Mouse (Mus musculus) heart, postnatal 0 days (tissue): ENCODE data around the gene Atf6b. TPM values are rescaled to one million over a fixed set of nuclear protein-coding genes. Genes with fewer than 3 reads are reported as not detected.

ENCODE experiments used
- ATAC-seq: fragments of 200-750 bp; cut with Nextera tagmentation; 2 replicates; pipeline ENCODE4 v1.8.0; 2017; ENCODE audit warnings: low read depth, moderate number of reproducible peaks, moderate library complexity; ENCODE audit not compliant: insufficient read depth
- DNase-seq: peaks from one replicate; pipeline ENCODE4 v3.0.0-alpha.2; 2016; ENCODE audit warnings: low spot score
- H3K27ac ChIP-seq: fragments of 300-500 bp; sonication (generic); 2 replicates; pipeline ENCODE4 v1.5.1; 2014; ENCODE audit warnings: low read depth, mild to moderate bottlenecking
- H3K27me3 ChIP-seq: fragments of 300-500 bp; sonication (generic); 2 replicates; pipeline ENCODE4 v1.6.1; 2014; ENCODE audit warnings: low read length, mixed read lengths; ENCODE audit not compliant: control insufficient read depth, insufficient read depth
- H3K36me3 ChIP-seq: fragments of 300-500 bp; sonication (generic); replicated peaks from 2 replicates; pipeline ENCODE4 v1.6.1; 2014; ENCODE audit warnings: low read length, mixed read lengths; ENCODE audit not compliant: control insufficient read depth, insufficient read depth
- H3K4me1 ChIP-seq: fragments of 300-500 bp; sonication (generic); 2 replicates; pipeline ENCODE4 v1.6.1; 2014; ENCODE audit warnings: antibody characterized with exemption; ENCODE audit not compliant: control insufficient read depth, insufficient read depth
- H3K4me2 ChIP-seq: fragments of 300-500 bp; sonication (generic); 2 replicates; pipeline ENCODE4 v1.6.1; 2014; ENCODE audit warnings: low read depth, mild to moderate bottlenecking, low read length, moderate library complexity
- H3K4me3 ChIP-seq: fragments of 300-500 bp; sonication (generic); 2 replicates; pipeline ENCODE4 v1.5.1; 2014; ENCODE audit warnings: low read depth, low read length
- H3K9ac ChIP-seq: fragments of 300-500 bp; sonication (generic); replicated peaks from 2 replicates; pipeline ENCODE4 v1.6.1; 2014; ENCODE audit warnings: low read depth, low read length, mixed read lengths
- H3K9me3 ChIP-seq: fragments of 300-500 bp; sonication (generic); replicated peaks from 2 replicates; pipeline ENCODE4 v1.6.1; 2016; ENCODE audit warnings: low read length; ENCODE audit not compliant: control insufficient read depth
- CTCF ChIP-seq: IDR thresholded peaks from 2 replicates; pipeline ENCODE4 v1.5.1; 2016; ENCODE audit warnings: antibody characterized with exemption, control low read depth, low read depth
- EP300 ChIP-seq: IDR thresholded peaks from 2 replicates; pipeline ENCODE4 v1.6.1; 2016; ENCODE audit warnings: antibody characterized with exemption, low read depth
- WGBS: fragments of 180-500 bp; shearing (Covaris S2); extraction: QIAGEN DNeasy Blood & Tissue Kit; methylation state at CpG from one replicate; pipeline ENCODE4 v1.1.7; 2014; 5-methylcytosine and 5-hydroxymethylcytosine counted together
- polyA plus RNA-seq: library from polyadenylated mRNA; unstranded; fragments of >200 nt; fragmentation: Nextera tagmentation; extraction: Ambion mirVana; gene quantifications from 2 replicates; pipeline ENCODE4 v1.2.1, GENCODE M21; 2015
- total RNA-seq: library from RNA; depleted of rRNA; stranded (reverse); fragments of >200 nt; gene quantifications from 2 replicates; pipeline ENCODE4 v1.2.3, GENCODE M21; 2014; ENCODE audit warnings: low replicate concordance

Gene Atf6b
- total and polyA plus RNA-seq, 2 experiments from 2014 or later: 16.6 to 22.5 TPM

DNA sequence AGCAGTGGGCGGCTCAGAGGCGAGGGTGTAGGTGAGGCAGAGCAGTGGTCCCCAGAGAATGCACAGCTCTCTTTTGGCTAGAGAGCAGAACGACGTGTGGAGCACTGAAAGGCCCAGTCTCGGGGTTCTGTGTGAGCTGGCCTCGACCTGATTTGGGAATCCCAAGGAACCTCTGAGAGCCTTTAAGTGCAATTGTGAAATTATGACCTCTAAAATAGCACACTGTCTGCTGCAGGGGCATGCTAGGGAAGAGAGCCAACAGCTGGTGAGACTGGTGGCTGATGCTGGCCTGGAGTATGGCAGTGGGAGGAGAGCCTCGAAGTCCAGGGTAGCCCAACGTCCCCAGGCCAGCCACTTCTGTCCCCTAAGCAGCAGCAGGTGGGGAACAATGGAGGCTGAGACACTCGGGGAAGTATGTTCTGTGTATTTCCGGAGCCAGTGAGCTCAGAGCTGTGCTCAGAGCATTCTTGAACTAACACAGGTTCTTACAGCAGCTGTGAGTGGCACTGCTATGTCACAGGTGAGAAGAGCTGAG lies 36.8 kb downstream of the Atf6b start:
- Histone ChIP-seq H3K9ac (no peak overlapping the region), H3K9me3 (no peaks in the 10 kb centered on the region), H3K27me3 (peaks cover 16% of the 10 kb centered on the region), H3K27ac (peak overlapping the region; percentile 68), H3K4me3 (no peak overlapping the region), H3K4me2 (no peak overlapping the region), H3K36me3 (no peaks in the 10 kb centered on the region), H3K4me1 (peaks cover 22% of the 10 kb centered on the region)
- WGBS: 58% methylated on average over 10 of the region's 10 CpGs
- DNase-seq (no peak), ATAC-seq (no peak)
- TF ChIP-seq CTCF (no peak), EP300 (no peak)

DNA sequence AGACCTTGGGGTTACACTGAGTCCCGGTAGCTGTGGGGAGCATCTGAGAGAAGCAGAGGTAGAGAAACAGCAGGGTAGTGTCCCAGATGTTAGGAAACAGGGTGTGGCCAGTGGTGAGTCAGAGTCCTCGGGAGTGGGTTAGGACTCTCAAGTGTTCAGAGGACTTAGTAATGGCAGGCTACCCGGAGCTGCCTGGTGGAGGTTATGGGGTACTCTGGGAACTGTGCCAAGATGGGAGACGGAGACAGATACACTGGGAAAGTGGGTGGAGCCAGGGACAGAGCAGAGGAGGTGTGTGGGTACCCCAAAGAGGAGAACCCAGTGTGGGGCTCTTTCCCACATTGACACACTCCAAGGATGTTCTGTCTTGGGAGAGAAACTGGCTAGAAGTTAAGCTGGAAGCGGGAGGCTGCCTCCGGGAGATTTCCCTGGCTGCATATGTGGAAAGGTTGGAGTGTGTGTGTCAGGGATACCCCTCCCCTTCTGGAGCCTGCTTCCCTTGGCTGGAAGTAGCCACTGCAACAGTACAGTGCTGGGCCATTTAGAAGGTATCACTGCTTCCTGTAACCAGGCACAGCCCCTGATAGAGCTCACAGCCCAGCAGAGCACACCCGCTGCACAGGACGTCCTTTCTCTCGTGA lies 37.4 kb downstream of the Atf6b start:
- peaks cover 11% of the 10 kb centered on the region for H3K27me3 ChIP-seq
- H3K9me3 ChIP-seq: no peaks in the 10 kb centered on the region
- H3K36me3 ChIP-seq: no peaks in the 10 kb centered on the region
- H3K9ac ChIP-seq: no peak overlapping the region
- H3K4me3 ChIP-seq: no peak overlapping the region
- DNase-seq (no peak), ATAC-seq (no peak)
- peak overlapping the region; percentile 68; the same call in 1 of the 2 replicates for H3K27ac ChIP-seq
- TF ChIP-seq CTCF: no peak
- no peak for TF ChIP-seq EP300
- H3K4me2 ChIP-seq: no peak overlapping the region
- WGBS: 36% methylated on average over 9 of the region's 9 CpGs
- H3K4me1 ChIP-seq: peaks cover 22% of the 10 kb centered on the region

DNA sequence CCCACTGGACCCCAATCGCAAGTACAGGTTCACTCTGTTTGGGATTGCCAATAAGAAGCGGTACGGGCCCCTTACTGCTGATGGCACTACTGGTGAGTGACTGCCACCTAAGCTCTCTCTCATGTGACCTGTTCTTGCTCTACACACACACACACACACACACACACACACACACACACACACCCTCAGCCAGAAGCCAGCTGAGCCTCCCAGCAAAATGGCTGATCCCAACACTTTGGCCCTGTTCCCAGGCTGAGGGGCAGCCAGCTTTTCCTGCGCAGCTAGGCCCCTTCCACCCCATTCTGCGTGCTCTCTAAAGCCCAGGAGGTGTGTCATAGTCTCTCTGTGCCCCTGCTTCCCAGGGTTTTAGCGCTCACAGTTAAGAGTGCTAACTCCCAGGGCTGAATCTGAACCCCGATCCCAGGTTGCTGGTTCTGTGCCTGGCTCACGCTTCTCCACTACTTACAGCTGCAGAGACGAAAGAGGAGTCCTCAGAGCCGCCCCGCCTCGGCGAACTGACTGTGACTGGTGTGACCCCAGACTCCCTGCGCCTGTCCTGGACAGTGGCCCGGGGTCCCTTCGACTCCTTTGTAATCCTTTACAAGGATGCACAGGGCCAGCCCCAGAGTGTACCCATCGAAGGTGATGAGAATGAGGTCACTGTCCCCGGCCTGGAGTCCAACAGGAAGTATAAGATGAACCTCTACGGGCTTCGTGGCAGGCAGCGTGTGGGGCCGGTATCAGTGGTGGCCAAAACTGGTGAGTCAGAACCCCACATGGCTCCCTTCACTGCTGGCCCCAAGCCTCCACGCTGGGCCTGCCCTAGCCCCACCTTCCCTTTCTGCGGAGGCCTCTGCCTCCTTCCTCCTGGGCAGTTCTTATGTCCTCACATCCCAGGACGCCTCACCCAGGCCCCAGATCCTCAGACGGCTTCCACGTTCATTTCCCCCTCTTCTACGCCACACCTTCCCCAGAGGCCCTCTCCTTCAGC lies 38.5 kb downstream of the Atf6b start:
- H3K27me3 ChIP-seq: peaks cover under 1% of the 10 kb centered on the region; the same call in 1 of the 2 replicates
- no peak overlapping the region for H3K9ac ChIP-seq
- no peaks in the 10 kb centered on the region for H3K36me3 ChIP-seq
- H3K27ac ChIP-seq: peak overlapping the region; percentile 68
- 60% methylated on average over 28 of the region's 28 CpGs for WGBS
- DNase-seq (peak; percentile 56), ATAC-seq (peak; percentile 47)
- H3K9me3 ChIP-seq: no peaks in the 10 kb centered on the region
- no peak overlapping the region for H3K4me2 ChIP-seq
- H3K4me3 ChIP-seq: no peak overlapping the region
- H3K4me1 ChIP-seq: peaks cover 22% of the 10 kb centered on the region
- TF ChIP-seq CTCF (no peak), EP300 (no peak)

DNA sequence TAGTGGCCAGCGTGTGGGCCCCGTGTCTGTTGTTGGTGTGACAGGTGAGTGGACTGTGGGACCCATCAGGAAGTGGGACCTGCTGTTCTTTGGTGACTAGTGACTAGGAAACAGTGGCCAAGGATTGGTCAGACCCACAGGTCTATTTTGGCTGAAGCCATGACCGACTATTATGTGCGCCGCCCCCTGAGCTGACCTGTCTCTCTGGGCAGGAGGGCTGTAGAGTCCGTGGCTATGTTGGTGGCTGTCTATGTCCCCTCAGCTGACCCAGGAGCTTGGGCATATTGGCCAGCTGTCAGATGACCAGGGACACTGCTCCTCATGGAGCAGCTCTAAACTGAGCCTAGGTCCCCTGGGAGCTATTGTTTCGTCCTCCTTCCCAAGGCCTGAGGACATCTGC lies 41.9 kb downstream of the Atf6b start:
- H3K36me3 ChIP-seq: no peaks in the 10 kb centered on the region
- H3K4me2 ChIP-seq: no peak overlapping the region
- no peak overlapping the region for H3K4me3 ChIP-seq
- DNase-seq (no peak), ATAC-seq (no peak)
- H3K9me3 ChIP-seq: no peaks in the 10 kb centered on the region
- 88% methylated on average over 7 of the region's 7 CpGs for whole genome bisulfite sequencing
- no peak overlapping the region for H3K9ac ChIP-seq
- TF ChIP-seq CTCF (no peak), EP300 (no peak)
- no peak overlapping the region for H3K27ac ChIP-seq
- H3K4me1 ChIP-seq: 0 out of 2 replicates have a peak, but pooled peaks cover 5% of the 10 kb centered on the region
- no peaks in the 10 kb centered on the region for H3K27me3 ChIP-seq

DNA sequence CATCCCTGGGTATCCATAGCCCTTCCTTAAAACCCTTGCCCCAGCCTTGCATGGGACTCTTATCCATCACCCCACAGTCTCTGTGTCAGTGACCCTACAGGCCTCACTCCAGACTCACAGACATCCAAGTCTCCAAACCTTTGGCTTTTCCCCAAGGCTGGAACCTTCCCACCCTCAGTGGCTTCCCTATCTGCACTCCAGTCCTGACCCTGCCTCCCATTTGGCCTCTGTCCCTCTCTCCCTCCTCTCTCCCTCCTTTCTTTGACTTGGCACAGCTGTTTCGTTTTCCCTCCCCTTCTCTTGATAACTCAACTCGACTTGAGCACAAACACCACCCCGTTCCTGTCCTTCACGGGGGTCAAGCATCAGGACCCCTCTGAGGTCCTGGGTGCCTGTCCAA lies 43.5 kb downstream of the Atf6b start:
- Histone ChIP-seq H3K36me3 (no peaks in the 10 kb centered on the region), H3K9ac (no peak overlapping the region), H3K4me2 (no peak overlapping the region), H3K27ac (no peak overlapping the region), H3K4me3 (no peak overlapping the region), H3K27me3 (no peaks in the 10 kb centered on the region), H3K4me1 (no peaks in the 10 kb centered on the region), H3K9me3 (no peaks in the 10 kb centered on the region)
- no peak for ATAC-seq
- TF ChIP-seq CTCF: no peak
- 36% methylated on average over 4 of the region's 4 CpGs for WGBS
- DNase-seq: no peak
